Mouse (Mus musculus): ENCODE data around the gene Ltv1.

Ltv1 gene

GRCm38 (mm10) chr10:13135276-13135675 lies 57.7 kb downstream of the Ltv1 start:
- DNase-seq (ENCODE audit: extremely low read depth, low read depth, low spot score): no peak

GRCm38 (mm10) chr10:13133850-13134249 lies 59.1 kb downstream of the Ltv1 start:
- DNase-seq (ENCODE audit: extremely low read depth, low read depth, low spot score): no peak
